Mouse (Mus musculus): Measurements from ENCODE around the gene Arhgef40. TPM values are rescaled to one million over a fixed set of nuclear protein-coding genes. Genes with fewer than 3 reads are reported as not detected.

Arhgef40 gene
- total RNA-seq, 1 experiment from 2014 or later = 49.5 TPM

- DNase-seq = no peak
These were observed 19.5 kb downstream of the Arhgef40 start for GRCm38 (mm10) chr14:52003981-52004495.

GRCm38 (mm10) chr14:52005141-52005540 is 20.6 kb downstream of the Arhgef40 start:
- DNase-seq = no peak

- DNase-seq = no peak
These were observed 21.1 kb downstream of the Arhgef40 start for GRCm38 (mm10) chr14:52005616-52006015.

- DNase-seq = peak; percentile 45
These were observed 21.7 kb downstream of the Arhgef40 start for GRCm38 (mm10) chr14:52006241-52006640.

GRCm38 (mm10) chr14:52006771-52007170 is 22.3 kb downstream of the Arhgef40 start:
- peak; percentile 2 for DNase-seq

GRCm38 (mm10) chr14:52008321-52009203 is 24.0 kb downstream of the Arhgef40 start:
- DNase-seq = peak; percentile 96

GRCm38 (mm10) chr14:52009361-52009760 is 24.8 kb downstream of the Arhgef40 start:
- no peak for DNase-seq

GRCm38 (mm10) chr14:52009841-52010240 is 25.3 kb downstream of the Arhgef40 start:
- no peak for DNase-seq

GRCm38 (mm10) chr14:52010446-52011111 is 26.1 kb downstream of the Arhgef40 start:
- DNase-seq = peak; percentile 29

GRCm38 (mm10) chr14:52011683-52012082 is 27.2 kb downstream of the Arhgef40 start:
- no peak for DNase-seq

GRCm38 (mm10) chr14:52012085-52012484 is 27.6 kb downstream of the Arhgef40 start:
- no peak for DNase-seq

- no peak for DNase-seq
These were observed 28.0 kb downstream of the Arhgef40 start for GRCm38 (mm10) chr14:52012553-52012952.

GRCm38 (mm10) chr14:52013021-52013610 is 28.6 kb downstream of the Arhgef40 start:
- DNase-seq = no peak

GRCm38 (mm10) chr14:52013771-52014219 is 29.3 kb downstream of the Arhgef40 start:
- DNase-seq = peak; percentile 73

- DNase-seq = no peak
These were observed 29.8 kb downstream of the Arhgef40 start for GRCm38 (mm10) chr14:52014271-52014760.

GRCm38 (mm10) chr14:52014761-52015311 is 30.3 kb downstream of the Arhgef40 start:
- DNase-seq = peak; percentile 84

GRCm38 (mm10) chr14:52015445-52016100 is 31.1 kb downstream of the Arhgef40 start, which contains the start of gene Tmem253:
TSS of gene Tmem253 (plus strand) at chr14:52015658.
- DNase-seq = peak; percentile 41

- DNase-seq = no peak
These were observed 32.3 kb downstream of the Arhgef40 start for GRCm38 (mm10) chr14:52016625-52017405.

- no peak for DNase-seq
These were observed 33.1 kb downstream of the Arhgef40 start for GRCm38 (mm10) chr14:52017662-52018061.

- DNase-seq = no peak
These were observed 33.9 kb downstream of the Arhgef40 start for GRCm38 (mm10) chr14:52018248-52019050.

Data from adrenal gland, postnatal 14 days (tissue).